Mouse (Mus musculus): ENCODE measurements around the gene Tnik. TPM values are rescaled to one million over a fixed set of nuclear protein-coding genes. Genes with fewer than 3 reads are reported as not detected.

Tnik gene
- polyA plus RNA-seq, 1 experiment from 2014 or later: 38.5 TPM

GRCm38 (mm10) chr3:28388540-28388939, 125.5 kb downstream of the Tnik start:
- H3K27me3 ChIP-seq: no peaks in the 10 kb centered on the region
- 85% methylated on average over 3 of the region's 3 CpGs for WGBS
- H3K9ac ChIP-seq (replicated peaks): no peak overlapping the region
- H3K27ac ChIP-seq (replicated peaks): no peak overlapping the region
- no peaks in the 10 kb centered on the region for H3K36me3 ChIP-seq
- no peak overlapping the region for H3K4me2 ChIP-seq (replicated peaks)
- H3K9me3 ChIP-seq: peaks cover 3% of the 10 kb centered on the region; the same call in 1 of the 2 replicates
- no peak overlapping the region for H3K4me3 ChIP-seq
- peaks cover 8% of the 10 kb centered on the region for H3K4me1 ChIP-seq
- no peak for ATAC-seq (ENCODE audit: low FRiP score, low read depth)

DNA sequence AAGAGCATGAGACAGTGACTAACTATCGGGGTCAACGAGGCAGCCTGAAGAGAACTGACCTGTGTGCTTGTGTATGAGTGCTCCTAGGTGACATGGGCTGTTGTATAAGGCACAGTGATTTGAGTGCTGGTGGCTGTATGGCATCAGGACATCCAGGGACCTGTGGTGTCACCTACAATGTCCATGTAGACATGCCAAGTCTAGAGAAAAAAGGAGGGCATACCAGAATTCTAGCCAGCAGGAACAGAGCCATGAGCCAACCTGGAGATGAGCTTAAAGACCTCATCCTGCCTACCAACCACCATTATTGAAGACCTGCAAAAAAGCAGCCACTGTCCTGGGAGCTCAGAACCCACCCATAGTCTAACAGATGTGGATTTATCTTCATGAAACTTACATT, 127.2 kb downstream of the Tnik start:
- Histone ChIP-seq H3K27me3 (no peaks in the 10 kb centered on the region), H3K9me3 (peaks cover 3% of the 10 kb centered on the region; the same call in 1 of the 2 replicates), H3K4me3 (no peak overlapping the region), H3K27ac (replicated peaks) (no peak overlapping the region), H3K4me1 (no peaks in the 10 kb centered on the region), H3K4me2 (replicated peaks) (no peak overlapping the region), H3K36me3 (no peaks in the 10 kb centered on the region), H3K9ac (replicated peaks) (no peak overlapping the region)
- WGBS: 95% methylated on average over 2 of the region's 2 CpGs
- ATAC-seq (ENCODE audit: low FRiP score, low read depth): no peak

GRCm38 (mm10) chr3:28392542-28392941, 129.5 kb downstream of the Tnik start:
- Histone ChIP-seq H3K9me3 (peaks cover 3% of the 10 kb centered on the region; the same call in 1 of the 2 replicates), H3K4me2 (replicated peaks) (no peak overlapping the region), H3K4me1 (no peaks in the 10 kb centered on the region), H3K9ac (replicated peaks) (no peak overlapping the region), H3K36me3 (no peaks in the 10 kb centered on the region), H3K4me3 (no peak overlapping the region), H3K27me3 (no peaks in the 10 kb centered on the region), H3K27ac (replicated peaks) (no peak overlapping the region)
- no peak for ATAC-seq (ENCODE audit: low FRiP score, low read depth)

GRCm38 (mm10) chr3:28398781-28399180, 135.8 kb downstream of the Tnik start:
- Histone ChIP-seq H3K4me1 (peaks cover 2% of the 10 kb centered on the region; the same call in 1 of the 2 replicates), H3K27ac (replicated peaks) (no peak overlapping the region), H3K27me3 (no peaks in the 10 kb centered on the region), H3K36me3 (no peaks in the 10 kb centered on the region), H3K4me3 (no peak overlapping the region), H3K9ac (replicated peaks) (no peak overlapping the region), H3K9me3 (no peaks in the 10 kb centered on the region), H3K4me2 (replicated peaks) (no peak overlapping the region)
- ATAC-seq (ENCODE audit: low FRiP score, low read depth): no peak
- WGBS: 97% methylated on average over 1 of the region's 1 CpGs

DNA sequence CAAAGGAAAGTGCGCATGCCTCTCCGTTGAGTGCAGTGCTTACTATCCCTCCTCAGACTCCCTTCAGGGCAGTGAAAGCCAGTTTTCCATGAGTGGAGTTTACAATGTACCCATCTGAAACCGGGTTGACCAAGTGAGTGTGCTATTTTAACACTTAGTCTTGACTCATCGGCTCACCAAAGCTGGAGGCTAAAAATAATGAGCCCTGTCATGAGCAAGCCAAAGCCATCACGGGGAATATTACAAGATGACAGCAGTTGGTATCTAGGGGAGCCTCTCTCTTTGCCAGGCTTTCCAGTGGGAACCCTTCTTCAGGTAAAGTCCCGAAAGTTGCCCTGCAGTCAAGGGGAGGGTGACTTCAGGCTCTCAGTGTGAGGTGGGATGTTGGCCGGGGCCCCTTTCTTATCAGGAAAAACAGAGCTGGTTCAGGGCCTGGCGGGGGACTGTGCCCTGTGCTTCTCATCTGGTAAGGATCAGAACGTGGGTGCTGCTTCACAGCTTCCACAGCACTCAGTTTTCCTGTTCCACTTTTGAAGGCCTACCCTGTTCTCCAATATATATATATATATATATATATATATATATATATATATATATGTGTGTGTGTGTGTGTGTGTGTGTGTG, 136.7 kb downstream of the Tnik start:
- H3K9ac ChIP-seq (replicated peaks): no peak overlapping the region
- no peaks in the 10 kb centered on the region for H3K9me3 ChIP-seq
- 91% methylated on average over 9 of the region's 9 CpGs for WGBS
- H3K4me3 ChIP-seq: no peak overlapping the region
- no peaks in the 10 kb centered on the region for H3K36me3 ChIP-seq
- no peak for ATAC-seq (ENCODE audit: low FRiP score, low read depth)
- no peaks in the 10 kb centered on the region for H3K27me3 ChIP-seq
- no peak overlapping the region for H3K4me2 ChIP-seq (replicated peaks)
- H3K4me1 ChIP-seq: peaks cover 2% of the 10 kb centered on the region; the same call in 1 of the 2 replicates
- H3K27ac ChIP-seq (replicated peaks): no peak overlapping the region

- no peak overlapping the region for H3K27ac ChIP-seq (replicated peaks)
- WGBS: 86% methylated on average over 9 of the region's 9 CpGs
Observed at GRCm38 (mm10) chr3:28401335-28401734, 138.3 kb downstream of the Tnik start.

GRCm38 (mm10) chr3:28402221-28402620, 139.2 kb downstream of the Tnik start:
- no peak for ATAC-seq (ENCODE audit: low FRiP score, low read depth)
- 0 out of 2 replicates have a peak overlapping the region, but pooled peaks have one; percentile 20 for H3K27ac ChIP-seq (replicated peaks)
- 62% methylated on average over 6 of the region's 6 CpGs for WGBS

More at GRCm38 (mm10) chr3:28401335-28401734, 138.3 kb downstream of the Tnik start:
- H3K9me3 ChIP-seq: no peaks in the 10 kb centered on the region
- no peaks in the 10 kb centered on the region for H3K27me3 ChIP-seq
- peaks cover 2% of the 10 kb centered on the region; the same call in 1 of the 2 replicates for H3K4me1 ChIP-seq
- H3K36me3 ChIP-seq: no peaks in the 10 kb centered on the region
- H3K9ac ChIP-seq (replicated peaks): no peak overlapping the region
- no peak overlapping the region for H3K4me3 ChIP-seq
- no peak overlapping the region for H3K4me2 ChIP-seq (replicated peaks)
- ATAC-seq (ENCODE audit: low FRiP score, low read depth): no peak

DNA sequence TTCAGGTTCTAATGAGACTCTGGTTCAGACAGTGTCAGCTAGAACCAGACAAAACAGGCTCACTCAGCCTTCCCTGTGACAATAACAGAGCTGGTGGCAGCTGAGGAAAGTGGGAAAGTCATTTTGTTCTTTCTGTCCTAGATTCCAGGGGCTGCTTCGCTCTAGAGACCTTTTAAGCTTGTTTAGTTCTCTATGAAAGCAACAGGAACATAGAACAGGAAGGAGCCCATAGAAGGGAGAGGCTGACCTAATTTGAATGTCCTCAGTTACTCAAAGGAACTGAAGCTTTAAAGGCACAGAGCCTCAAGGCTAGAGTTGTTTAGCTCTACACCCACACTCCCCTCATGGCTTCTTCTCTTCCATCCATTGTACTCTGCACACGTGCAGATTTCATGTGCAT, 142.4 kb downstream of the Tnik start:
- Histone ChIP-seq H3K36me3 (no peaks in the 10 kb centered on the region), H3K27ac (replicated peaks) (no peak overlapping the region), H3K4me1 (peaks cover 2% of the 10 kb centered on the region; the same call in 1 of the 2 replicates), H3K9ac (replicated peaks) (no peak overlapping the region), H3K9me3 (no peaks in the 10 kb centered on the region), H3K27me3 (no peaks in the 10 kb centered on the region), H3K4me2 (replicated peaks) (no peak overlapping the region), H3K4me3 (no peak overlapping the region)
- no peak for ATAC-seq (ENCODE audit: low FRiP score, low read depth)
- WGBS: 68% methylated on average over 2 of the region's 2 CpGs

More at GRCm38 (mm10) chr3:28402221-28402620, 139.2 kb downstream of the Tnik start:
- Histone ChIP-seq H3K9ac (replicated peaks) (no peak overlapping the region), H3K4me3 (no peak overlapping the region), H3K4me2 (replicated peaks) (no peak overlapping the region), H3K9me3 (no peaks in the 10 kb centered on the region), H3K27me3 (no peaks in the 10 kb centered on the region), H3K36me3 (no peaks in the 10 kb centered on the region), H3K4me1 (peaks cover 2% of the 10 kb centered on the region; the same call in 1 of the 2 replicates)

DNA sequence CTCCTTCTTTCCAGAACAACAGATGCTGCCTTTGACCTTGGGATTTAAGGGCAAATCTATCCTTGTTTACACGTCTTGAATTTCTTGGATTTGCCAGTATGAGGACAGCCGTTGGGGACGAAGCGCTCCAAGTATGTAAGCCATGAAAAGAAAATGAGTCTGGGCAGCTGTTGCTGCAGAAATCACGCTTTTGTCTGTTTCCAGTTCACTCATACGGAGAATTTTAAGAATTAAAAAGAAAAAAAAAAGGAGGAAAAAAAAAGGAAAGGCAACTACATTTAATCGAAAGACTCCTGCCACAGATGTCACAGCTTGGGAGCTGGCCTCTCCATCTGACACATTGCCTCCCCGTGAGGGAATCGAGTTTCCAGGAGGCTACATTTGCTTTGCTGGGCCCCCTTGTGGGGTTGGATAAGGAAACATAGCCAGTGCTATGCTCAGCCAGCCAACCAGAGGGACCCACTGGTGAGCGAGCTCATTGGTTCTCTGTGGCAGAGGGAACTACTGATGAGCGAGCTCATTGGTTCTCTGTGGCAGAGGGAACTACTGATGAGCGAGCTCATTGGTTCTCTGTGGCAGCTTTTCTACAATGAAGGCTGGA, 145.9 kb downstream of the Tnik start:
- Histone ChIP-seq H3K36me3 (no peaks in the 10 kb centered on the region), H3K27me3 (no peaks in the 10 kb centered on the region), H3K4me1 (no peaks in the 10 kb centered on the region; the same call in 1 of the 2 replicates), H3K27ac (replicated peaks) (peak overlapping the region; percentile 63), H3K4me2 (replicated peaks) (0 out of 2 replicates have a peak overlapping the region, but pooled peaks have one; percentile 9), H3K9ac (replicated peaks) (no peak overlapping the region), H3K9me3 (no peaks in the 10 kb centered on the region), H3K4me3 (no peak overlapping the region)
- ATAC-seq (ENCODE audit: low FRiP score, low read depth): peak; percentile 90
- 45% methylated on average over 12 of the region's 12 CpGs for WGBS

DNA sequence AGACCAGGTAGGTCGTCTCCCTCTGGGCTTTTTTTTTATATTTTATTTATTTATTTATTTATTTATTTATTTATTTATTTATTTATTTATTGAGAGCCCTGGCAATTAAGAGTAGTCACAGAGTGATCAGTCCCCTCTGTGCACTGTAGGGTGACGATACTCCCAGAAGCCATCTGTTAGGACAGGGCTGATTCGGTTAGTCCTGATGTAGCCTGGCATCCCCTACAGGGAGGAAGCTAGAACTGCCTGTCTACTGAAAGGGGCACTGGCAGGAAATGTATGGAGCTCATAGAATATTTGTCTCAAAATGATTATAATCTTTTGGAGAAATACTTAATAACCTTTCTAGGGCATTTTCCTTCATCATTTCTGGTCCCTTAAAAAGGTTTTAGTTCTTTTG, 147.3 kb downstream of the Tnik start:
- H3K4me1 ChIP-seq: peaks cover 2% of the 10 kb centered on the region
- H3K4me3 ChIP-seq: no peak overlapping the region
- no peaks in the 10 kb centered on the region for H3K9me3 ChIP-seq
- no peak for ATAC-seq (ENCODE audit: low FRiP score, low read depth)
- H3K4me2 ChIP-seq (replicated peaks): no peak overlapping the region
- no peaks in the 10 kb centered on the region for H3K36me3 ChIP-seq
- no peaks in the 10 kb centered on the region for H3K27me3 ChIP-seq
- H3K9ac ChIP-seq (replicated peaks): no peak overlapping the region
- WGBS: 74% methylated on average over 3 of the region's 3 CpGs
- no peak overlapping the region for H3K27ac ChIP-seq (replicated peaks)

DNA sequence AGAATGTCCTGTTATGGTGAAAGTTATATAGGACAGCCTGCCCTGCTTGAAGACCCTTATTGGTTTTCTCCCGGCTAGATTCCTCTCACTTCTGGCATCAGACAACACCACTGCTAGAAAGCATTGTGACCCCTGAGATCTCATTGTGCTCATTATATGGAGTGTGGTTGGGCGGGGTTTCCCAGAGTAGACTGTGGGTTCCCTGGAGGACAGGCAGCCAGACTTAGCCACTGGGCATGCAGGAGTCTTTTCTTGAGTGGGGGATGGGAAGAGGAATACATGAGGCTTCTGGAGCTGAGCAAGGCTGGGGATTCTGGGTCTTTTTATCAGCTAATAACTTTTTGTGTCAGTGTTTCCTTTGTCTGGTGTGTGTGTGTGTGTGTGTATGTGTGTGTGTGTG, 153.0 kb downstream of the Tnik start:
- WGBS: 17% methylated on average over 2 of the region's 2 CpGs
- Histone ChIP-seq H3K4me1 (peaks cover 17% of the 10 kb centered on the region), H3K4me3 (no peak overlapping the region), H3K27me3 (no peaks in the 10 kb centered on the region), H3K36me3 (no peaks in the 10 kb centered on the region), H3K9ac (replicated peaks) (no peak overlapping the region), H3K27ac (replicated peaks) (peak overlapping the region; percentile 35; the same call in 1 of the 2 replicates), H3K9me3 (no peaks in the 10 kb centered on the region), H3K4me2 (replicated peaks) (no peak overlapping the region)
- peak; percentile 80 for ATAC-seq (ENCODE audit: low FRiP score, low read depth)

DNA sequence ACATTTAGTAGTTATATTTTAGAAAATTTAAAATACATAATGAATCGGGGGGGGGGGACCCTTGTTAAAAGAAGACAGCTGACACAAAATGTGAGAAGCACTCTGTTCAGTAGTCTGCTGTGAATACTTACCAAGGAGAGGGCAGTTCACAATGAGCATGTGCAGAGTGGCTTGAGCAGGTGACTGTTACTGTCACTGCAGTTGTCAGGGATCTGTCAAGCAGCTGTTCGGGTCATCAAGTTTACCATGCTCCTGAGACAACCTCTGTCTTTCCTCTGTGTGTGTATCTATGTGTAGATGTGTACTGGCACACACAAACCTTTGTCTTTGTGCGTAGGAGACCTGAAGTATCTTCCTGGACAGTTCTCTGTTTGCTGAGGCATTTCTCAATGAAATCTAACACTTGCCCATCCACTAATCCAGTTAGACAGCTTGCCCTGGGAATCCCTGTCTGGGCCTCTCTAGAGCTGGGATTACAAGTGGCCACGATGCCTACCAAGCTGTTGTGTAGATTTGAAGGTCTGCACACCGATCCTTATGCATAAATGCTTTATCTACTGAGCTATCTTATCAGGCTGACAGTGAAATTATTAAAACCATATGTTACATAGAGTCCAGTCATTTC, 154.2 kb downstream of the Tnik start:
- H3K9ac ChIP-seq (replicated peaks): no peak overlapping the region
- H3K27me3 ChIP-seq: no peaks in the 10 kb centered on the region
- no peak overlapping the region for H3K27ac ChIP-seq (replicated peaks)
- H3K4me2 ChIP-seq (replicated peaks): no peak overlapping the region
- no peak for ATAC-seq (ENCODE audit: low FRiP score, low read depth)
- H3K4me3 ChIP-seq: no peak overlapping the region
- peaks cover 19% of the 10 kb centered on the region for H3K4me1 ChIP-seq
- WGBS: 78% methylated on average over 5 of the region's 5 CpGs
- no peaks in the 10 kb centered on the region for H3K36me3 ChIP-seq
- H3K9me3 ChIP-seq: no peaks in the 10 kb centered on the region
